Mouse (Mus musculus) megakaryocyte progenitor cell, adult 5-6 weeks (primary cell): ENCODE data around the gene Kcna10. TPM values are rescaled to one million over a fixed set of nuclear protein-coding genes. Genes with fewer than 3 reads are reported as not detected.

ENCODE experiments used
- ATAC-seq: replicated peaks from 2 replicates; pipeline ENCODE4 v1.8.0; 2016; ENCODE audit warnings: mild to moderate bottlenecking, moderate TSS enrichment, inconsistent platforms; ENCODE audit not compliant: poor library complexity
- total RNA-seq, 2 experiments: library from RNA; stranded (forward) in 1 of 2; stranded (reverse) in 1 of 2; fragments of 157-497, 149-512 nt in 1 of 2; fragments of 200-1000 nt in 1 of 2; gene quantifications; 2 replicates each; pipeline versions ENCODE4 v1.2.3 to v1.2.4; 2015 to 2017

Kcna10 gene
- total RNA-seq (2015) (not detected in 2 replicates), total RNA-seq (2017) (not detected in 2 replicates)

GRCm38 (mm10) chr3:107182756-107183155 lies at the start of gene Kcna10:
TSS of gene Kcna10 (plus strand) at chr3:107183056.
- no peak for ATAC-seq

- ATAC-seq, result no peak
Measured at GRCm38 (mm10) chr3:107134457-107134856, 48.4 kb upstream of the Kcna10 start.

GRCm38 (mm10) chr3:107147126-107147525 lies 35.7 kb upstream of the Kcna10 start:
- no peak for ATAC-seq

GRCm38 (mm10) chr3:107149006-107149405 lies 33.9 kb upstream of the Kcna10 start:
- ATAC-seq, result peak; percentile 80

DNA sequence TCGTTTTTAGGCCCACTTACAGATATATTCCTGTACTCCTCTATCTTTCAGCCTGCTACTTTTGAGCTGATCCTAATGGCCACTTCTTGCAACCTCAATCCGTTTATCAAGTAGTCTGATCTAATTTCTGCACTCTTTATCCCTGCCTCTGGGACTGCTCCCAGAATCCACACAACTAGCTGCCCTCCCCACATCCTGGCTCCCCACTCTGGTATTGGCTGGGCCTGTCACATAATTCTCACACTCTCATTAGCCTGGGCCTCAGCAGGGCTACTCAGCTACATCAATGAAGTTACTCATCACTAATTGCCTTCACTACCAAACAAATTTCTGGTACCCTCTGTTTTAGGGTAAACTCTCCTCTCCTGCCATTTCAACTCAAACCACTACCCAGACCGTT lies 32.4 kb upstream of the Kcna10 start:
- ATAC-seq, result no peak

DNA sequence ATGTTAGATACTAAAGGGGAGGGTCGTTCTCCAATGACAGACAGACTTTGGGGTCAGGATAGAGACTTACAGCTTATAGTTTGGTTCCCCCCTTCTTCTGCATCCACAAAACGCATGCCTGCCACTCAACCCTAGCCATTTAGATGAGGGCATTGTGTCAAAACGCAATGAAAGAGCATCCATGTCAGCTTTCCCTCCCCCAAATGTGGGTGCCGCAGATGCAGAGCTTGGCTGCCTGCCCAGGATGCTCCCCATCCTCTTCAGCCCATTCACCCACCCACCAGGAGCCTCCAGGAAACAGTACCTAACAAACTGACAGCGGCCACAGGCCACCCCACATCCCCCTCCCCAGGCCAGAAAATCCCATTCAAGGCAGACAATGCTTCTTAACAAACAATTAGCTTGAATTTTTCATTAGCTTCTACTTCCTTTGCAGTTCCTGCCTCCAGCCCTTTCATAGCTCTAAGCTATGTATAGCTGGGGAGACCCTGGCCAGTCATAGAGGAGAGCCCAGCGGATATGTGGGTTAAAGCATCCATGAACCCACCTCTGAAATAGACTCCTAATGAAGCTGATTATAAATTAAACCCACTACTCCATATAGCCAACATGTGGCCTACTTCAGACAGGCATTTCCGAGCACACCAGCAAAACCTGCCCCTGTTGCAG lies 31.9 kb upstream of the Kcna10 start:
- no peak for ATAC-seq

- ATAC-seq, result no peak
Measured at GRCm38 (mm10) chr3:107153772-107154655, 28.8 kb upstream of the Kcna10 start.

DNA sequence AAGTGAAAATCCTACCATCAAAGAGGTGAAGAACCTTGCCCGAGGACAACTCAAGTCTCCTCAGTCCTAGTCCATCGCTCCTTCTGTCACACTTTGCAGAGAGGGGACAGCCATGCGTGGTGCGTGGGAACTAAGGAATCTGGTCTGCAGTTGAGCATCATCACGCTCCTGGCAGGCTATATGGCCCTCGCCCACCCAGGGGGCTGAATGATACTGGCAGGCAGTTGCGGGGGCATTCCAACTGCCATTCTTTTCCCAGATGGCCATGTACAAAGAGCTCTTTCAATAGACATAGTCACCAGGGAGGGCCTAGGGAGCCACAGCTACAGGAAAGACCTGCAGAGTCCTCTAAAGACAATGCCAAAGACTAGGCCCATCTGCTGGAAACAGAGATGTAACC lies 24.0 kb upstream of the Kcna10 start:
- no peak for ATAC-seq

- peak; percentile 52; the same call in 1 of the 2 replicates for ATAC-seq
Measured at GRCm38 (mm10) chr3:107159418-107159817, 23.4 kb upstream of the Kcna10 start.

DNA sequence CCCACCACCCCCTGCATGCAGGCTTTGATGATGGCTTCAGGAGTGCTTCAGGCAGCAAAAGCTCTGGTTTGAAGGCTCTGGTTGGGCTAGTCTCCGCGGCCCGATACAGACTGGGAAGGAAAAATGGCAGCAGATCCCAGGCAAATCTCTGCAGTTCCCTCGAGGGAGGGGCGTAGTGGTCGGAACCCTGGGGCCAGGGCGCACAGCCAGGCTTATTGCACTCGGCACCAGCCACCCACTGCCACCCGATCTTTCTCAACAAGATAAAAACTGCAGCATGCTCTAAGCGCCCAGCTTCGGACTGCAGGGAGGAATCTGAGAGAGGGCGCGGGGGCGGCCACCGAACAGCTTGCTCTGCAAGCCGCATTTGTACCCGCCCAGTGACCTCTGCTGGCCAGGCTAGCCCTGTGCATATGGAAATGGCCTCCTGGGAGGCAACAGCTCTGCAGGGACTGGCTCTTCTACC lies 23.0 kb upstream of the Kcna10 start:
- no peak for ATAC-seq

DNA sequence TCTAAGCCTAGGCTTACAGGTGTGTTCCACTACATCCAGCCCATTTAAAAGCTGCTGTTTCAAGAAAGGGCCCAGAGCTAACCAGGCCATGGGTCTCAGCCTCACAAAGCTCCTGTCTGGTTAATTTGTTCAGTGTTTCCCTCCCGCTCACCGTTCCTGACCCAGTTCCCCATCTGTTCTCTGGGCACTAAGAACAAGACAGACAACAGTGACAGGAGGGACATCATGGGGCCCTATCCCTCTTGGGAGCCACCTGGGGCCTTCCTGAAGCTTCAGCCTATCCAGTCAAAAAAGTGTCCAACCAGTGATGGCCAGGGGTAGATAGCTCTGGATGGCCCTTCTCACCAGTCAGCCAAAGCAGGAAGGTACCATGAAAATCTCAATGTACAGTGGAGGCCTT lies 20.1 kb upstream of the Kcna10 start:
- no peak for ATAC-seq

DNA sequence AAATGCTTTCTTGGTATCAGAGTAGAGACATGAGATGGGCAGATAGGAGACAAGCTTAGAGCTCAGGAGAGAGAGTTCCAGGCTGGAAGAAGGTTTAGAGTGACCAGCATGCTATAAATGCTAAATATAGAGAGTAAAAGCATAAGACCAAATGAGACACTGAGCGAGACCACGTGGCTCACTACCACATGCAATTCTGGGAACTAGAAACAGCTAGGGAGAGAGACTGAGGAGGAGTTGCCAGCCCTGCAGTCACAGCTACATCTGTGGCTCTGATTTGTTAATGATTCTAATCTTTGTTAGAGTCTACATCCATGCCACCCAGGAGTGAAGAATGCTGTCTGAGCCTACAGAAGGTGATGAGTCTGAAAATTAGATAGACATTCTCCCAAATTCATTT lies 13.3 kb upstream of the Kcna10 start:
- no peak for ATAC-seq

- no peak for ATAC-seq
Measured at GRCm38 (mm10) chr3:107171964-107172363, 10.9 kb upstream of the Kcna10 start.

DNA sequence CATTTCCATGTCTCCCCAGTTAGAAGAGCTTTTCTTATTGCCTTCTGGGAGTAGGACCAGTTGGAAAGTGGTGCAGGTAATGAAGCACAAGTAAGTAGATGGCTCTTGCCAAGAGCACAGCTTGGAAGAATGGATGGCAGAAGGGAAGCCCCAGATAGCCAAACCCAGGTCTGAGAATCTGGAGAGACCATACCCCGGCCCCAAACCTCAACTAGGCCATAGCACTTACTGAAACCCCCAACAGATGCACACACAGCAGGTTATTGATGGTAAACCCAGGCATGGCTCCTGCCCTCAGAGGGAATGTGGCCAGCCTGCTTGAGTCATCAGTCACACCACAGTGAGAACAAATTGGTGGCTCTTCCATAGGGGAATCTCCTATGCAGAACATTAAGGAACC lies 10.3 kb upstream of the Kcna10 start:
- ATAC-seq, result no peak

DNA sequence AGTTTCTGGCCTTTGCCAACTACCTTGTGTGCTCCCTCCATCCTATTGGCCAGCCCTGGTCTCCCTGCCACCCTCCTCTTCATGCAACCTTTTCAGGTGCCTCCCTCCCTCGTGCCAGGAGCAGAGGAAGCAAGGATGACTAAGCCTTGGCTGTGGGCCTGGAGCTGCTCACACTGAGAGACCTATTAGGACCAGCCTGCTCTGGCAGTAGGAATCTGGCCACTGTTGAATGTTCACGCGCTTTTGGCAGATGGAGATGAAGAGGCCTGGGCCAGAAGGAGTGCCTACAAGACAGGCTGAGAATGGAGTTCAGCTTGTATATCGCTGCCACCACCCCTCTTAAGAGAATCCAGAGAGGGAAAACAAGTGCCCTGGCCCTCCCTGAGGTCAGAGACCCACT lies 7.4 kb upstream of the Kcna10 start:
- ATAC-seq, result no peak

DNA sequence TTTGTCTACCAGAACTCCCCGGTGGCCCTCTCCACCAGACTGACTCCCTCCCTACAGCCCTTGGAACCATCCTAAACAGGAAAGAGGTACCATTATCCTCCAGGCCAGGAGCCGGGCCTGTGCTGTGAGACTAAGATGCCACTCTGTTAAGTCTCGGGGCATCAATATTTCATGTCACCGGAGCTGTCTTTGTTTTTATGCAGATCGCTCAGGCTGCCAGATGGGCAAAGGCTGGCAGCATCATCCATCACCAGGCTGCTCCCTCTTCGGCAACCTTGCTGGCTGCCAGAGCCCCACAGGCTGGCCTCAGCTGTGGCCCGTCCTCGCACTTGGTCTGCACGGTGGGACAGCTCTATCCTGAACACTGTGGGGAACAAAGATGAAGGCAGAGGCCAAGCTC lies 6.4 kb upstream of the Kcna10 start:
- no peak for ATAC-seq

DNA sequence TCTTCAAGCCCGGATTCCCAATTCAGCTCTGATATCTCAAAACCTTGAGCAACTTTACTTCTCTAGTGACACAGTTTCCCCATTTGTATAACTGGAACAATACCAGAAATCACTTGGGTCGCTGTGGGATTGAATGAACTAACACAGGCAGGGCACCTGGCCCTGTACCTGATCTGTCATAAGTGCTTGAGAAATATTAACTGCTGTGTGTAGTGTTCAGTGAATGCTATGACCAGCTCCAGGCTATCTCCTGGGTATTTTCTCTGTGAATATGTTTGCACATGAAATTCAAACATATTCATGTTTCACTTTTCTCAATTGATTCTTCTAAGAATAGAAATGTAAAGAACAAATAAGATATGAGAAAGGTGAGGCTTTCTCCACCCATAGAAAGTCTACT lies 2.0 kb upstream of the Kcna10 start:
- ATAC-seq, result no peak

GRCm38 (mm10) chr3:107183178-107183577 lies 322 bp downstream of the Kcna10 start:
- ATAC-seq, result no peak

- no peak for ATAC-seq
Measured at GRCm38 (mm10) chr3:107185597-107185996, 2.7 kb downstream of the Kcna10 start.

- no peak for ATAC-seq
Measured at GRCm38 (mm10) chr3:107187022-107187421, 4.2 kb downstream of the Kcna10 start.

DNA sequence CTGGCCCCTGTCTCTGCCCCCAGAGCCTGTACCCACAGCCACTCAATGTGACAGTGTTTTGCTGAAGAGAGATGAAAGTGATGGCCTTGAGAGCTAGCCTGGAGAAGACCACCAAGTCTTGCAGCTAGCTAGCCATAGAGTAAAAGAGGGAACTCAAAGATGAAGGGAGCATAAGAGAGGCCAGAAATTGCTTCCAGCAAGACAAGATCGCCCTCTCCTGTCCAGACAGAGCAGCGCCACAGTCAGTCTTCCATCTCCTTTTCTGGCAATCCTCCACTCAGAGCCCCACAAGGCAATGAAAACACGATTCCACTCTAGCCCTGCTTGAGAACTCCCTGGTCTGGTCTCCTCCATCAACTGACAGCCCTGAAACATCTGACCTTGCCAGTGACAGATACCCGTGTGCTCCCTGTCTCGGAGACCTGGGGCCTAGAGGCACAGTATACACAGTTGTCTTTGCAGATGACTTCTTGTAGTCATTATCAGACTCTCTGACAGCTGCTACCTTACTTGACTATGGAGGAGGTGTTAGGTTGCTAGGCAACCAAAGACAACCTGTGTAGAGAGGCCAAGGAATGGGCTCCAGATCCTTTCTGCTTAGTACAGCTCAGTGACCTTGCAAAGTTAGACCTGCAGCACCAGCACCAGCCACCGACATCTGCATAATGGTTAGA lies 5.5 kb downstream of the Kcna10 start:
- ATAC-seq, result peak; percentile 65
